Mouse (Mus musculus) heart, adult 8-10 months (tissue): ENCODE measurements at regions not wholly inside any gene's neighbourhood (a gene's known extent, or its start where the extent isn't known, plus 50 kb on each side); places are given as distances from the start of the nearest gene placed in this dataset.

ENCODE experiments used
- DNase-seq: peaks from one replicate; pipeline ENCODE4 v3.0.0; 2022; ENCODE audit warnings: low spot score

GRCm38 (mm10) chr11:25335667-25336066 is 874.9 kb downstream of the 5730522E02Rik start:
- DNase-seq = no peak

GRCm38 (mm10) chr11:25330696-25331095 is 879.9 kb downstream of the 5730522E02Rik start:
- DNase-seq = no peak

DNA sequence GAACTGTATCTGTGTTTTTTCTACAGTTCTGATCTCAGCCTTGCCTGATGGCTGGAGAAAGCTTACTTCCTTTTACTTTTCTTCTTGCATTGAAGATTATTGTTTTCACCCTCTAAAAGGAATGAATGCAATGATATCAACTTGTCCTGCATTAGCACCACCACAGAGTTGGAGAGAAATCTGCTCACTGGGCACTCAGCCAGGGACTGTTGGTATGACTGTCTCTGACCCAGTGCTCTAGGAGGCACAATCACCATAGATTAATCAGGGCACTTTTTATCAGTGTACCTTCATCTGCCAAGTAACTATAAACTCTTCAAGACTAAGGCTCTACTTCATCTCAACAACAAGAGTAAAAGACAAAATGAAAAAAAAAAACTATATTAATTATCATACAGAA is 888.1 kb downstream of the 5730522E02Rik start:
- no peak for DNase-seq

- DNase-seq = no peak
Measured at GRCm38 (mm10) chr11:25321494-25321893, 889.1 kb downstream of the 5730522E02Rik start.

- no peak for DNase-seq
Measured at GRCm38 (mm10) chr11:25314645-25315044, 895.9 kb downstream of the 5730522E02Rik start.

DNA sequence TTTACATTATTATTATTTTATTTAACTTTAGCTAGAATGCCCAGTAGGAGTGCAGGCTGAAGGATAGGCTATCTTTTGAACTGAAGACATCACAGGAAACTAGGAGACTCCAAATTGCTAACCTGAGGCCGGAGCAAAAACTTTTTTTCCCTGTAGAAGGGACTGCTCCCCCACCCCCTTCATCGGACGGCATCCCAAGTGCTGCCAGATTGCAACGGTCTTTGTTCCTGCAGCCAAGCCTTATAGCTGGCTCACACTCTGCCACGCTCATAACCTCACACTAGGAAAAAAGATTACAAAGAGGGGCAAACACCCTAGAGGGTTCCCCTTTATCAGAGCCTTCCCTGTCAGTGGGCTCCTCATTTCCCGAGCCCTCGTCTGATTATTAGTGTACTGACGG is 896.7 kb downstream of the 5730522E02Rik start:
- DNase-seq = no peak

- DNase-seq = no peak
Measured at GRCm38 (mm10) chr11:25313308-25313707, 897.3 kb downstream of the 5730522E02Rik start.

- no peak for DNase-seq
Measured at GRCm38 (mm10) chr11:25310754-25311153, 899.8 kb downstream of the 5730522E02Rik start.

DNA sequence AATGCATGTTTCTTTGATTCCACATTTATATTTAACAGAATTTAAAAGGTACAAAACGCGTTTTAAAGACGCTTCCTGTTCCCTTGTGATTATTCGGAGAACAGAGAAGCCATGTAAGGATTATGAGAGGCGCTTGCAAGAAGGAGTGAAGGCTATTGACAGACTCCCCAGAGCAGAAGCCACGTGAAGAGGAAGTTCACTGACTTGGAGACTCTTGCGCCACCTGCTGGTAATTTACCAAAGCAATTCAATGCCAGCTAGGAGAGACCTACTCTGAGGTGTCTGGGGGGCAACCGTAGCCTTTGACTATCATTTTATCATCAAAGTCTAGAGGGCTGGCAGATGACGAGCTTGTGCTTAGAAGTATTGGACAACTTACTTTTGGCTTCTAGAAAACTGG is 909.4 kb downstream of the 5730522E02Rik start:
- peak; percentile 27 for DNase-seq

DNA sequence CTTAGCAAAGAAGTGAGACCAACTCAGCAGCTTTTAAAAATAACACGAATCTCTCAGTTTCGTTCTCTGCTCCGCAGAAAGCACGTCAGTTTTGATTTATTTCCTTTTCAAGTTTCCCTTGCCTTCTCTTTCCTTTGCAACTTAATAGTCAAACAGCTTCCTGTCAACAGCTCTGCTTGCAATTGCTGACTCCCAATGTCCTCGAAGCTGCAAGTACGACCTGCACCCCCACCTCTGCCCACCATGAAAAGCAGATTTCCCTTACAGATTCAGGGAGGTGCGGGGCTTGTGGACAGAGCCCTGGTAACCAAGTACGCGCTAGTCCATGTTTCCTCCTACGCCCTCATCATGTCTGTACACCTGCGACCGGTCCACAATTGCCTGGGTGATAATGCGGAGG is 922.2 kb downstream of the 5730522E02Rik start:
- DNase-seq = no peak

DNA sequence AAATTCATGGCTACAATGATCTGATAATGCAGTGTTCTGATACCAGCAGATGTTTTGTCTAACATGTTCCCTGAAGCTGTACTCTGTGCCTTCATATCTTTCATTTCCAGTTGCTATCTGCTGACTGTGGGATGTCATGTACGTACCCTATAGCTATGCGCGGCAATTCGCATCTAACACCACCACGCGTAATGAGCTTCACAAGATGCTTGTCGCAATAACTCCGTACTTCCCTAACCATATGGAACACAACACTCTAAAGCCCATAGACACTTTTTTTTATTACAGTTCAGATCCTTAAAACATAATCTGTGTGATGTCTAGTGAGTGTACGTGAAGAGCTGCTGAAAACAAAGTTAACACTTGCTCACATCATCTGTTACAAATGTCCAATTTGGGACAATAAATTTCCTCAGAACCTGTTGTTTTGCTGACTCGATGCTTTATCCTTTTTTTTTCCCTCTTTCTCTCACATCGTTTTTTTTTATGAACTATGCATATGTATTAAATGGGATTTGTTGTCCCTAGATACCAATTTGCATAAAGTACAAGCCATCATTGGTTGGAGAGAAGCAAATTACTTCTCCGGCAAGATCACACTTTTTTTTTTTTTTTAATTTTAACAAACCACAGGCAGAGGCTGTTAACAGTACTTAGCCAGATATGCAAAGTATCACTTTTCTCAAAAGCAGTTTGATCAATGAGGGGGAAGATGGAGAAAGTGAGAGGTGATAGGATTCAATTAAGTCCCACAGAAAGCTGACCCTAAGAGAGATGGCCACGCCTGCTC is 922.9 kb downstream of the 5730522E02Rik start:
- no peak for DNase-seq

DNA sequence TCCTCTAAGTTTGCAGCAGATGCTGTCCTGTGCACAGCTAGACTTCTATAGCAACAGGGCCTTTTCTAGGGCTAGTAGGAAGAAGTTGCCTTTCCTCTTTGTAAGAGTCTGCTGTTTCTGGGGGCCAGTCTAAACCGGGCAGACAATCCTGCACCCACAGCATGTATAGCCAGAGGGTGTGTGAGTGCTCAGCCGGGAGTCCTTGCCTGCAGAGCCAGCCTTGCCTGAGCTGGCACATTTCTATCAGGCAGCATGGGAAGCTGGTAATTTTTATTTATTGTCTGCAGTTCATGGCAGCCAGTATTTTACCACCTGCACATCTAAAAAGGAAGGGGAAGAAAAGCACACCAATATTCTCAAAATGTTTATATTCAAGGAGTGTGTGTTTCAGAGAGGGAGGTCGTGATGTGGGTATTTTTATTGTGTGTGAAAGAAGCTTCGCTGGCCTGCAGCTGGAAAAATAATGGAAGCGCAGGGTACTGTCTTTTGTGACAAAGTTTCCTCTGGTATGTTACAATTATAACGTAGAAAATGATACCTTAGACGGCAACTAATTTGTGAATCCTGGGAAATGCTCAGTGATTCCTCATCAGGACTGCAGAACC is 940.5 kb downstream of the 5730522E02Rik start:
- DNase-seq = no peak

DNA sequence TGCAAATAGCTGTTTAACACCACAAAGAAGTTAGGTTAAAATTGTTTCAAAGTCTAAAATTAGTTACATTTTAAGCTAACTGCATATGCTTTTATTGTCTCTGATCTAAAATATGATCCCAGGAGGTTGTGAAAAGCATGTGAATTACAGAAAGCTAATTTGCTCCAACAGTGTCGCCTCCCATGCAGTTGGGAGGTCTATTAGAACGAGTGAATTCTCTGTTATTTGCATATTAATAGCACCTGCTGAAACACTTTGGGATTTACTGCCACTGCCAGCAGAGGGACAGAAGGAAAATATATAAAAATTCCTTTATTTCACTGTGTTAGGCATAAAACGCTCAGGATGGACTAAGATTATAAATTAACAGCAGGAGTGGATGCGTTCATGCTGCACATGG is 947.7 kb downstream of the 5730522E02Rik start:
- DNase-seq = no peak

GRCm38 (mm10) chr11:25259691-25260090 is 950.9 kb downstream of the 5730522E02Rik start:
- no peak for DNase-seq

- DNase-seq = no peak
Measured at GRCm38 (mm10) chr11:25233360-25233890, 977.1 kb downstream of the 5730522E02Rik start.
